Mouse (Mus musculus): ENCODE data around the gene Ctnnbl1.

Gene Ctnnbl1

DNA sequence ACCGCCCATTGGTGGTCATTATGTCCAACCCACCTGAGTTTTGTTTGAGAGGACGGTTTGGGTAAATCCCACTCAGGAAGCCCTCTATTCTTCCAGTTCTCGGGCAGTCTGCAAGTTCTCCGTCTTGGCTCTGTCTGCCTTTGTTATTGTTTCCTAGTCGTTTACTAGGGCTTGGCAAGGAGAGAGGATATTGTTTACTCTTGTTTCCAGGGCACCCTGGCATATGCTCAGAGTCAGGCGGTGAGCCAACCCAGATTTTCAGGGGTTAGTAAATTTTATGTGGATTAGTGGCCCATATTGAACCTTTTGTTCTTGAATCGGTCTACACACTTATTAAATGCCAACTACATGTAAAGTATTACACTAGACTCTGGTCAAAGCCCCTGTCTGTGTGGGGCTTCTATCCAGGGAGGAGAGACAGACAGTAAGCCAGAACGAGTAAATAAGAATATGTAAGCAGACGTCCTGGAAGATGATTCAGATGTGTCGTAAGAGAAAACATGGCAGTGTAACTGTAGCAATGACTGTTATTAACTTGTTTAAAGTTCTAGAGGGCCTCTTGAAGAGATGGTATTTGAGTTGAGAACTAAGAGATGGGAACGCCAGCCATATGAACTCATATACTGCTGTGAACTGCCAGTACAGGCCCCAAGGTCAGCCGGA, 13.9 kb downstream of the Ctnnbl1 start:
- in situ Hi-C loops (cut with MseI, MboI): no loop called here

DNA sequence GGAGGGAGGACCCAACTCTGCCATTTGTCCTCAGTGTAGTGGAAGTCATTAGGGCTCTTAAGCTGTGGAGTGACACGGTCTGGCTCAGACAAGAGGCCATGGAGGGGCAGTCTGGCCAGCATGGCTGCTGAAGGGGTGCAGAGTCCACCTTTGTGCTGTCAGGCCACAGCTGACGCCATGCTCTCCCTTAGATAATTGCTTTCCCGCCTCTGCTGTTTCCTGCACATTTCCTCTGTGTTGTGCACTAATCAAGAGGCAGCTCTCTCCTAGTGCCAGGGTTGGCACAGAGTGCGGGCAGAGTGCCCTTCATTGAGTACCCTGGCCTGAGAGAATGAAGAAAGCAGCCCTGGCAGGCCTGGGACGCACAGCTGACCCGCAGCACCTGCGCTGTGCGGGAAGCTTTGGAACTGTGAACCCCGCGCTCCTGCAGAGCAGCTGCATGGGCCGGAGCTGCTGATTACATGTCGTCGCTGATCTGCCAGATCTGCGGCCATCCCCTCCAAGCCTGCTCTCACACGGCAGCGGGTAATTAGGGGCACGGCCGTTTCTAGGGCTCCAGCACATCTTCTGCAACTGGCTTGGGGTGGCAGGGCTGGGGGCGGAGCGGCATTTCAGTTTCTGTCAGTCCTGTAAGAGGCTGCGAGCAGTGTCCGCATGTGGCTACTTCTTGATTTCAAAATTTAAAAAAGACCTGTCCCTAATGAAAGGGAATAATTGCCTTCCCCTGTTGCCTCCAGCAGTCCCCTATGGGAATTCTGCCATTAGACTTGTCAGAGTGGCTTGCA, 14.6 kb downstream of the Ctnnbl1 start:
- in situ Hi-C loops (cut with MseI, MboI): no loop called here

DNA sequence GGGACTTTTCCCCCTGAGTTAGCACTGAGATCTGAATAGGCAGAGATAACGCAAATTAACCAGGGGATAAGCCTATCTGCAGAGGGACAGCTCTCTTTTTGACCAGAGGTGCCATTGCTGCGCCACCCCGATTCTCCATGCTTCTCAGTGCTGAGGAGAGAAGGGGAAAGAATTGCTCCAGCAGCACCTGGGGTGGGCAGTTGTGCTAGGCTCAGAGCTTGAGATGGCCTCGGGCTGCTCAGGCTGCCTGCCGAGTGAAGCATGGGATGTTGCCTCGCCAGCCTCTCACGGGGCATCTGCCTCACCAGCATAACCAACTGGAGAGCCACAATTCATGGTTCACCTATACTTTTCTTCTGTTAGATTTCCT, 15.2 kb downstream of the Ctnnbl1 start:
- in situ Hi-C loops (cut with MseI, MboI): no loop called here

DNA sequence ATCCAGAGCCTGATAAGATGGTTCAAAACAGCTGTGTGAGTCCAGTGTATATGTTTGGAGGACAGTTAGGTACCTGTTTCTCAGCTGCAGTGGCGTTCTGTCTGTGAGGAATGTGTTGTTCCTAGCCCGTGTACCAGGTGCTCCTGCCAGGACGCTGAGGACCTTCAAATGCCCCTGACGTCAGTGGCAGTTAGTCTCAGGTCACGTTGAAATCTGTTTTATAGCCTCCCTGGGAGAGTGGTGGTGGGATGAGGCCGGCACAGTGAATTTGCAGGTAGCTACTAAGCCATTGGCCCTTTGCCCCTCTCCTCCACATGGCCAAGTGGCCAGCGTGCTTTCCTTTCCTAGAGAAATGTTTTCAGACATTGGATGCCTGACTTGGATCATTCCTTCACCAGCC, 18.6 kb downstream of the Ctnnbl1 start:
- in situ Hi-C loops (cut with MseI, MboI): no loop called here

DNA sequence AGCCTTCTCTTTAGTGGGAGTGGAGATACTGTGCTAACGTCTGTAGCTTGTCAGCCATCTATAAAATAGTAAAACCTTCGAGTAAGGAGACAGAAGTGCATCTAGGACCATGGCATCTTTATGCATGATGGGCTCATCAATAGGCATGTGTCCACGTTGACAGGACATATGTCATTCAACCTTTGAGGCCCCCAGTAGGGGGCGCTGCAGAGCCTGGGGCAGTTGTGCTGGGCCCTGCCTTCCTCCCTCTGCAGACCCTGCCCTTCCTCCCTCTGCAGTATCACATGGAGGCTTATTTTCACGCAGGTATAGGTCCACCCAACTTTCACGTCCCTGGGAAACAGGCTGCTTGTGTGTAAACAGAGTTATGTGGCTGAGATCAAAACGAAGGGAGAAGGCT, 19.0 kb downstream of the Ctnnbl1 start:
- in situ Hi-C loops (cut with MseI, MboI): no loop called here

DNA sequence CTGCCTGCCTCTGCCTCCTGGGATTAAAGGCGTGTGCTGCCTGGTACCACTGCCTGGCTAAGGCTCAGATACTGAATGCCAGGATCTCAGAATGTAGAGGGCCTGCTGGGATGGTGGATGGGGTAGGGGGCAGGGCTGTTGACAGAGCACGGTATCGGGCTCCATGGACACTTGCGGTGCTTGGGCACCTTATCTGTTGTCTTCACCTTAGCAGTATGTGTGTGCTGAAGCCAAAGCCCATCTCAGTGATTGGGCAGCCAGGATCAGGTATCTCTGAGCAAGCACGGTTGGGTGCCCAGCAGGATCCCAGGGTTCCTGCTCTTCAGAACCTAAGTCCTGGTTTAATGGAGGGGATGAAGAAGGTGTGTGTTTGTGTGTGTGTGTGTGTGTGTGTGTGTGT, 21.2 kb downstream of the Ctnnbl1 start:
- in situ Hi-C loops (cut with MseI, MboI): no loop called here

DNA sequence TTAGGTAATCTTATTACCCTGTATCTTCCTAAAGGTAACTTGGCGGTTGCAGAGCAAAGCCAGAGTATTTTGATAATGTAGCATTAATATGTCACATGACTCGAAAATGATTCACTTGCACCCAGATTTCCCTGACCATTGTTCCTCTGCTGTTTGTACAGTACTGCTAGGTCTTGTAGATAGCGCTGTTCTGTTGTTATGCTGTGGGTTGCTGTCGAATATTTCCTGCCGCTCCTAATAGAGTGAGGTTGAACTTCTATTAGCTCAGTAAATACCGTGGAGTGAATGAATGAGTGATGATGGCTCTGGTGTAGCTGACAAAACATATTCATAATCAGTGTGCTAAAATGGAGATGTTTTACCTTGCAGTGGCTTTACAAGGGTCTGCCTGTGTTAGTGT, 22.5 kb downstream of the Ctnnbl1 start:
- in situ Hi-C loops (cut with MseI, MboI): no loop called here

DNA sequence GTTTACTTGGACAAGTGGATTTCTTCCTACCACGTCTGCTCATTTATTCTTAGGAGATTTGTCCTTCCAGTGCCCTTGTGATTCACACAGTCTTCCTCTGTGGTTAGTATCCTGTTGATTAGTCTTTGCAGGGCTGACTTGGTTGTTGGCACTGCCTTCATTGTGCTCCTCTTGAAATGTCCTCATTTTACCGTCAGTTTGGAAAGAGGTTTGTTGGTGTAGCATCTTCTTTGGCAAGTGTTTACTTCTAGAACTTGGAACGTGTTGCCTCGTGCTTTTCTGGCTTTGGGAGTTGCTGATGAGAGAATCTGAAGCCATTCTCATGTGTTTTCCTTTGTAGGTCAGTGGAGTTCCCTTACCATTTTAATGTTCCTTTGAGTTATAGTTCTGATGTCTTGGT, 25.7 kb downstream of the Ctnnbl1 start:
- in situ Hi-C loops (cut with MseI, MboI): no loop called here

DNA sequence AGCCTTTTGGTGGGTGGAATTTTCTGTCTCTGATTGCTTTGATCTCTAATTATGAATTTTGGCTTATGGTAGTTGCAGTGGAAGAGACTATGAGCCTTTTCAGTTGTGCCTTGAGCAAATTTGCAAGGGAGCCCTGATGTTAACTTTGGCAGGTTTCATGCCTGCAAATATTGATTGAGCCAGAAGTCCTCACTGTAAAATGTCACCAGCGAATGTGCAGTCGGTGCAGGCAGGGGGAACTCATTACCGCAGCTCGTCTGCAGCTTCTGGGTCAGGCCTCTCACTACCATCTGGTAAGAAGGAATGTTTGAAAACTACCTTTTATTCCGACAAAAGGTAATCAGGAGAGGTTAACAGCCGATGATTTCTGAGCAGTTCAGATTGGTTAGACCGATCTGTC, 29.4 kb downstream of the Ctnnbl1 start:
- in situ Hi-C loops (cut with MseI, MboI): no loop called here

DNA sequence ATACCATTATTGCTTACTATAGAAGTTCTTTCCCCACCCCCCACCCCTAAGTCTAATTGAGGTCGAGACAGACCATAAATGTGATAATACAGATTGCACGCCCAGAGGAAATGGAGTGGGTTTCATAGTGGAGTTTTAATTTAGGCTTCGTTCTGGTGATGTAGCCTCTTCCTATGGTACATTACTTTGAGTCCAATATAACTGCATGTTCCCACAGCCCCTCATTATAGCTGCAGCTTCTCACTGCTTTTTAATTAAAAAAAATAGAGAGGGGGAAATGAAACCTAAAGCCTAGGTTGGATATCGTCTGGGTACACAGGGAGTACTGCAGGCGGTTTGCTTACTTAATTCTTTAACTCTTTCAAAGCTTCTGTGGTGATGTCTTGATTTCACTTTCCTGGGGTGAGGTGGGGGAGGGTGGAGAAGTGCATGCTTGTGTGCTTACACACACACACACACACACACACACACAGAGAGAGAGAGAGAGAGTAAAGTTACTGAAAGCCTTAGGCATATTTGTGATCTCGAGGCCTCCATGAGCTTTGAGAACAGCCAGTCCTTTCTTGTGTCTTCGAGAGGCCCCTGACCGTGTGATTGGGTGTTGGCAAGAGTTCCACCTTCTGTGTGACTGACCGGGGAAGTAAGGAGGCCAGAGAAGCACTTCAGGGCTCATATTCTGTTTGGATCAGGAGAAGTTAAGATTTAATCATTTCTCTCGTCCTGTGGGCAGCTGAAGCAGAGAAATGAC, 31.7 kb downstream of the Ctnnbl1 start:
- in situ Hi-C loops (cut with MseI, MboI): no loop called here

DNA sequence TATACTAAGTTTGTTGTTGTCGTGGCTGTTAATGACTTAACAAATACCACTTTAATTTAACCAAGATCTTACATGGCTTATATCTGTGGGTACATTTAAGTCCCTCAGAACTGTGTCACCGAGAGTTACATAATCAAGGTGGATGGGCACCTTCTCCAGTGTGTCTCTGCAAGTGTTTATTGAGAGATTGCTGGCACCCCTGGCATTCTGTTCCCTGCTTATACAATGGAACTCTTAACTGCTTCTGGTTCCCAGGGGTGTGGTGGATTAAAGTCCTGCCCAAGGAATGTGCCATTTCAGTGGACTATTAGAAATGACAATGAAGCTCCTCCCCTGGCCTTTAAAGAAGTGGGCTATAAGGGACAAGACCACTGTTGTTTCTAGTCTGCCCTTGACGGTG, 33.6 kb downstream of the Ctnnbl1 start:
- in situ Hi-C loops (cut with MseI, MboI): no loop called here

DNA sequence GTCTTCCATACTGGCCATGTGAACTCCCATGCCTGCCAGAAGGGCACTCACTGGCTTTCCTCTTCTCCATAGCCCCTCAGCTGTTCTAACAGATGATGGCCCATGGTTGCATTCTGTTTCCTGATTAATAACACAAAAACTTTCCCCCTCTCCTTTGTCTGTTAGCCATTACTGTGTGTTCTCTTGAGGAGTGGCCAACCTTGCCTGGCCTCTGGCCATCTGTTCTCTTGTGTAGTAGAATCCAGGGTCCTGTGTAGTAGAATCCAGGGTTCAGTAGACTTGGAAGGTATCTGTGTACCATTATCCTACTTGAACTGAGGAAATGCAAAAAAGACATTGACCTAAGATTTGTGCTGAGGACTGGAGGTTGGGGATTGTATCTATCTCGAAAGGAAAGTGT, 36.5 kb downstream of the Ctnnbl1 start:
- in situ Hi-C loops (cut with MseI, MboI): no loop called here

DNA sequence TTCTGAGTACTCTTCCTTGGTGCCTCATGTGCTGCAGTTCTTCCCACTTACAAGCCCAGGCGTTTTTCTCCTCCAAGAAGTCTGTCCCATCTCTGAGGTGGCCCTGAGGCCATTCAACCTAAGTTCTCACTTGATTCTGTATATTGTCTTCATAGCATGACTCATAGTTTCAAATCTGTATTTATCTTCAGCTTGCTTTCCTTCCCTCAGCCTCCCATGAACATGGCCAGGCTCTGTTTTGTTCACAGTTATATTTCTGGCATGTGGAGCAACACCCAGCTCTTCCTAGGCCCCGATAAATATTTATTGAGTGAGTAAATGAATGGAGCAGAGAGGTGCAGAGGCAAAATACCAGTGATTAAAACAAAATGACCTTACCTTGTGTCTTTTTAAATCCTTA, 38.8 kb downstream of the Ctnnbl1 start:
- in situ Hi-C loops (cut with MseI, MboI): no loop called here

DNA sequence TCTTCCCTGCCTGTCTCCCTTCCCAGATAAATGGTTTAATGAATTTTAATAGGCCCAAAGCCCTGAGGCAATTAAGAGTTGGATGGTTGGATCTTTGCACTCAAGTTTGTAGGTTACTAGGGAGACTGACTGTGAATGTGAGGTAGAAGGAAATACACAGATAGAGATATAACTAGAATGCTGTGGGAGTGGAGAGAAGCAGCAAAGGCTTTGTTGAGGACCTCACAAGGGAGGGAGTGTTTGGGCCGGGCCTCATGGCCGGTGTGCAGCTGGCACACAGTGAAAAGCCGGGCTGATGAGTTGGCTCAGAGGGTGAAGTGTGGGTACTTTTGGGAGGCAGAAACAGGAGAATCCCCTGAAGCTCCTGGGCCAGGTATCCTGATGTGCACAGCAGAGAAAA, 43.8 kb downstream of the Ctnnbl1 start:
- in situ Hi-C loops (cut with MseI, MboI): no loop called here

DNA sequence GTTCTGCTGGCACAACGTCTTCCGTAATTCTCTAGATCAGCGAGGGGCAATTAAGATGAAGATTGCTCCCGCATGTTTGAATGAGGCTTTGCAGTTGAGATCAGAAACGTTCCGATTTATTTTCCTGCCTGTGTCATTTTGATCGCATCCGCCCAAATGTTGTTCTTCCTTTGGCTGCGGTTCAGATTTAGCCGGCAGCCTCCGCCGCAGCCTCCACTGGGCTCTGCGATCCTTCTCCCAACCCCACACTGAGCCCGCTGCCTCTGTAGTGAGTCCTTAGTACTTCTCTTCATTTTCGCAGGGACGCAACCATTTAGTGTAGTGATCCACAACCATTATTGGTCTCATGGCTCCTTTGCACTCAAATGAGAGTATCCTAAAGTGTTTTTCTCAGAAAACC, 46.0 kb downstream of the Ctnnbl1 start:
- in situ Hi-C loops (cut with MseI, MboI): no loop called here

DNA sequence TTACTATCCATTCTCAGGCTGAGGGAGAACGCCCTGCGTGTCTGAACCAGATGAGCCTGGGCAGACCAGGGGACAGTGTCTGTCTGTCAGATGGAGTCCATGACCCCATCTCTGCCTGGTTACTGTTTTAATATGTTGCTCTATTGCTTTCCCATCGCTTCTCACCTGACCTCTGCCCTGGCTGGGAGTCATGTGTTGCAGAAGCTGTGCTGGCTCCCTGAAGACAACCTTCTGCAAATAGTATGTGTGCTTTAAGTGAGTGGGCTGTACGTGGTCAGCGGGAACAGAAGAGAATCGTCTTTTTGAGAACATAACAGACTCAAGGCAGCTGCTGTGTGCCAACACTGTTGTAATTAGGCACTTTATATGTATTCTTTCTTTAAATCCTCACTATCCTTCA, 47.0 kb downstream of the Ctnnbl1 start:
- in situ Hi-C loops (cut with MseI, MboI): no loop called here

DNA sequence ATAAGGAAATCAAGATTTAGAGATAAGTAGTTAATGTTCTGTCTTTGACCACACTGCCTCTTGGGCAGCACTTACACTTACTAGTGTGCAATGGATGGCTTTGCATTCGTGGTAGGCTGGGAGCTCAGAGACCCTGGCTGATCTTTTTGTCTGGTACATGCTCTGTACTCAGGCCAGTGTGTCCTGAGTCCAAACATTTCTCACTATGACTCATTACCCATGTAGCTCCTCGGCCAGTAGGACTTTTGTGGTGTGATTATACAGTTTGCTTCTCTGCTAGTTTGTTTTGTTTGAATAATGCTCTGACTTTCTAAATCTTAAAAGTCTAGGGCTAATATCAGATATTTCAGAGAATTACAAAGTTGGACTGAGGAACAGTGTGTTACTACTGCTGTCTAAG, 47.4 kb downstream of the Ctnnbl1 start:
- in situ Hi-C loops (cut with MseI, MboI): no loop called here

DNA sequence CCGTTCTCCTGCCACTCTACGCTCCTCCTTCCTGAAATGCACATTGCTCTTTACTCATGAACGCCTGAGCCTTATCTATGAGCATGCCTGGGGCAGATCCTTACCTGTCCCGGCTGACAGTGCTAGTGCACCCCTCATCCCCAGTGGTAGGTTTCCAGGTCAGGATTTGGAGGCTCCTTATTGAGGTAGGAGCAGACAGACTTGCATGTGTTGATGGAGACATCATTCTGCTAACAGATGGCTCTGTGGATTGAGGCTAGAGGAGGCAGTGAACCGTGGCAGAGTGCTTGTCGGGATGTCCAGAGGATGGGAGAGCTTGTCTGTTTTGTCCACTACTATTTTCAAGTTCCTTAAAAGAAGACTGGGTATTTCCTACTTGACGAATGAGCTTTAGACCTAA, 52.0 kb downstream of the Ctnnbl1 start:
- in situ Hi-C loops (cut with MseI, MboI): no loop called here

DNA sequence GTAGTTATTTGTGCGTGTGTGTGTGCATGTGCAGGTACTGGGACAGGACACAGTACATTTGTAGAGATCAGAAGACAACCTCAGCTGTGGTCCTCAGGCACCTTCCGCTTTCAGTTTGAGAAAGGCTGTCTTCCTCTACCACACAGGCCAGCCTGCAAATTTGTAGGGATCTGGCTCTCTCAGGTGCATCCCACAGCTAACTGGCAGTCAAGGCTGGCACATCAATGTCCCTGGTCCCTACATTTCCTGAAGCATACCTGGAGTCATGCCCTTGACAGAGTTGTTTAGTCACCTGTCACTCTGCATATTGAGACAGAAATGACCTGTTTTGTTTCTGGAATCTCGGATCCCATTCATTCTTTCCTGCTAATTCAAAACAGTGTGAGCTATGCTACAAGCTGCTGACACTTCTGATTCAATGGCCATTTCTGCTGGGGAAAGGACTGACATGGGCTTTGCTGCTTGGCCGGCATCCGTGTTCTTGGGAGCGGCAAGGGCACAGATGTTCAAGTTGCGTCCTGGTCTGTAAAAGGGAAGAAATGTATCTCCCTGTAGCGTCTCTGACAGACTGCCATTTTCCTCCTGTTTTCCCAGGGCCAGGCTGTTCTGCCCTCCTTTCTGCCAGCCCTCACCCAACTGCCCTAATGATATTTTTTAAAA, 53.8 kb downstream of the Ctnnbl1 start:
- in situ Hi-C loops (cut with MseI, MboI): no loop called here

DNA sequence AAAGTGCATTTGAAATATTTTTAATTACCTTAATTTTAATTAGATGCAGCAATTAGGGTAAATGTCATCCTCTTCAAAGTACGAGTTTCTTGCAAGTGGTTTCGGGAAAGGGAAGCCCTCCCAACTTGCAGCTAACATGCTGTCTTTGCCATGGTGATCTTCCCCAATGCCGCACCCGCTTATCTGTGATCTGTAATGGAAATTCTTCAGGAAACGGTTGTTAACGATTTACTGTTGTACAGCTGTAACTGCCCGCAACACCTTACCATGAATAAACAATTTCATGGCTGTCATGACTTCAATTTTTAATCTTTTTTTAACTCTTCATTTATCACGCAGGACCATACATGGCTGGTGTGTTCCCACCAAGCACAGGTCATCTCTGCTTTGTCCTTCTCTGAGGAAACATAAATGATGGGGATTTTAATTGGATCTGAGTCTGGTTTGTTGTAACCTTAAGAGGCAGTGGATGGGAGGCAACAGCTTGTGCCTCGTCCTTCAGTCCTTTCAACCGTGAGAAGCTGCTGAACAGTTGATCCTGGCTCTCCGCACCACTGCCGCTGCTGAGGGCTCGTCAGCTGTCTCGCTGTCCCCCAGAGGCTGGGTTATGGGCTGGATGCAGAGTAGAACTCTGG, 54.4 kb downstream of the Ctnnbl1 start:
- in situ Hi-C loops (cut with MseI, MboI): no loop called here

DNA sequence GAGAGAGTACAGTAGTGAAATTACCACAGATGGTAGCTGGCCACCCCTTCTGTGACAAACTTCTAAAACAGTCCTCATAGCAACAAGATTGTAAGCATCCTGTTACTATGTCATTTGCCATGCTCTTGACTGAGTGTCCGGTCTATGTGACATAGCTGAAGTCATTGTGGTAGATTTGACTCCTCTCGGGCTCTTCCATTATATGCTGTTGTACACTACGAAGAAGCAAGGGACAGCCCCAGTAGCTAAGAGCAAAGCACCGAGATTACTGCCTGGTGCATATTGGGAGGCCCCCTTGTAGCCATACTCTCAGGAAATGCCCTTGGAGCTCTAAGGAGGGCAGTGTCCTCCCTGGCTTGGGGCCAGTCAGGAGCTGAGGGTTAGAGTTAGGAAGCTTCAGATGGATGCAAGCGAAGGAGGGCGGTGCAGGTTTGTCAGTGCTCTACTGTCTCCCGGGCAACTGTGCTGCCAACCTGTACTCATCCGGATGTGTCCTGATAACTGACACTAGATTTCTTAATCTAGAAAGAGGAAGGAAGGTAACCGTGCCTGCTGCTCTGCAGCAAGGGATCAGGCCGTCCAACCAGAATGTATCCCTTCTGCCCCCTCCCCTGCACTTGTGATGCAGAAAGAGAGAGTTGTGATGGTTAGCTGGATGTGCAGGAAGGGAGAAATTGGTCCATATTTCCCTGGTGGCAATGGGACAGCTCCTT, 55.8 kb downstream of the Ctnnbl1 start:
- in situ Hi-C loops (cut with MseI, MboI): no loop called here

Measured in mouse trophoblast stem cell (cell line).